Mouse (Mus musculus): ENCODE data around the gene Nbl1. TPM values are rescaled to one million over a fixed set of nuclear protein-coding genes. Genes with fewer than 3 reads are reported as not detected.

Gene Nbl1
- not detected for total RNA-seq (2023)

DNA sequence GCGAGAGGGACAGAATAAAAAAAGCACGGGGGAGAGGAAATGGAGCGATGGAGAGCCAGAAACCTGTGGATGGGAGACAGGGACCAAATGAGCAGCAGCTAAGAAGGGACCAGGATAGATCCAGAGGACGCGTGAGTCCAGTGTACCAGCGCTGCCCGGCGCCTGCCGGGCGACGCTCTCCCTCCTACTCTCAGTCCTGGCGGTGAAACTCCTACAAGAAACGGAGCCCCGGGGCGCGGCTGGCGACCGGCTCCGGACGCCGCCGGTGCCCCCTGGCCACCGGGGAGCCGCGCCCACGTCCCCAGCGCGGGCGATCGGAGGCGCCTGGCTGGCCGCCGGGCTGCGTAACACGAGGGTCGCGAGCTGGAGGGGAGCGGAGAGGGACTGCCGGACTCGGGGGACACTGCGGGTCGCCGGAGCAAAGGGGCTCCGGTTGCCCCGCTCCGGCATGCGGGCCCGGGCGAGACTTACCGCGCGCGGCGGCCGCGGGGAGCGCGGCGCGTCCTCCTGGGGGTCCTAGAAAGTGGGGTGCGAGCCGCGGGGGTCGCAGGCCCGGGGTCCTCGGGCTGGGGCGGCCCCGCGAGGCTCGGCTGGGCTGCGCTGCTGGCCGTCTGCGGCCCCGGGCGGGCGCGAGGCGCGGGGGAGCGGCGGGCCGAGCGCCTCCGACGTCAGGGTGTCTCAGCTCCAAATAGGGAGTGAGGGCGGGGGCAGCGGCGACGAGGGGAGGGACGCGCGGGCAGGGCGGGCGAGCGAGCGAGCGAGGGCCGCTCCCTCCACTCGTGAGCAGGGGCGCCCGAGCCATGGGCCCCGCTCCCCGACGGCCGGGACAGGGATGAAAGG, at the start of gene Nbl1:
TSS of gene Nbl1 (minus strand) at position 638 of the 840 bp plus-strand sequence.

DNA sequence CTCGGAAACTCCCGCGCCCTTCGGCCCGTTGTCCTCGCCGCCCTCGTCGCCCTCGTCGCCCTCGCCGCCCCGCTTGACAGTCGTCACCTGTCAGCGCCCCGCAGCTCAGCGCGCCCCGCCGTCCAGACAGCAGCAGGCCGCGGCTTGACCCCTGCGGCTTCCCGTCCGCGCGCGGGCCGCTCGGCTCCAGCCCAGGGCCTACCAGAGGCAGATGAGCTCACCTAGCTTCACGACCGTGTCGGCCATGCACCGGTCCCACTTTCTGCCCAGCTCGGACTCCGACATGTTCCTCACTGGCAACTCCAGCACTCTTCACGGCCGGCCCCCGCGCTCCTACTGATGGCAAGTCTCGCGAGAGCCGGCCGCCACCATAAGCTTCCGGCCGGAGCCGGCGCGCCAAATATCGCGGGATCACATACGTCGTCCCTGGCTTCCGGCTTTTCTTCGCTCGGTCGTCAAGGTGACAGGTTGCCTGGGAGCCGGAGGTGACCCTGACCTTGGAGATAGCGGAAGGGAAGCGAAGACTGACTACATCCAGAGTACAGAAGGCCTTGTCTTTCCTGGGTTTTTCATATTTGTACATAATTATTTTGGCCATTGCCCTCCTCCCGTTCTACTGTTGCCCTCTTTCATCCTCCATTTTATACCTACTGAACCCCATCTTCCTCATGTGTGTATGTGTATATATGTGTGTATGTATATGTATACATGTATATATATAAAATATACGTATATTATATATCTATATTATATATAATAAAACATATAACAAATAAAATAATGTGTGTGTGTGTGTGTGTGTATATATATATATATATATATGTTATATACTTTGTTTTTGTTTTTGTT, 38.1 kb upstream of the Nbl1 start, which contains the start of gene Minos1:
TSS of gene Minos1 (minus strand) at position 413 of the 849 bp plus-strand sequence.

DNA sequence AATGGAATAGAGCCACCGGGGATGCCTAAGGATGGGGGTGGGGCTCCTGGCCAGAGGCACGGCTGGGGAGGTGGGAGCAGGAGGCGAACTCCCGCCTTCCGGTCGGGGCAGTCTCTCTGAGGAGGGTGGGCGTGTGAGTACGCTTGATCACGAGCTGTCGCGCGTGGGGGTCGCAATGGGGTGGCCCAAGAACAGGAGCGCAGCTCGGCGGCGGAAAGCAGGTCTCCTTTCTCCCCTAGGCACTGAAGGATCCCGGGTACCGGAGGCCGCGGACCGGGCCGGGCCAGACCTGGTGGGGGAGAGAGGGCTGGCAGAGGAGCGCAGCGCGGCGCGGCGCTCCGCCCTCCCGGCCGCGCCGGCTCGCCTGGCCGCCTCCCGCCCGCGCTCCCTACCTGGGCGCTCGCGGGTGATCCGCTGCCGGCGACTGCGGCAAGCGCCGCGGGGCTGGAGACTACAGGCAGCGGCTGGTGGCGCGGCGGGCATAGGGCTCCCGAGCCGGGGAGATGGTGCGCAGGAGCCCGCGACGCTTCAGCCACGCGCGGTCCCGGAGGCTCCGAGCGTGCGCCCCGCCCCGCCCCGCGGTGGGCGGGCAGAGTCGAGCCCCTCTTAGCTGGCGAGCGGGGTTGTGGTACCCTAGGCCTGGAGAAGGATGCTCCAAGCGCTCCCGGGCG, 17.6 kb downstream of the Nbl1 start, which contains the start of gene Htr6:
TSS of gene Htr6 (minus strand) at position 530 of the 671 bp plus-strand sequence.

Other genes with a start within 250 kb of the Nbl1 start
- gene Pla2g5, start 229.5 kb downstream of the Nbl1 start, total RNA-seq (2023), result not detected
- not detected for gene Gm13030, start 219.0 kb downstream of the Nbl1 start, total RNA-seq (2023)
- gene Pla2g2e, start 215.1 kb downstream of the Nbl1 start, total RNA-seq (2023), result not detected
- gene Otud3, start 179.0 kb downstream of the Nbl1 start, total RNA-seq (2023), result 9.4 TPM
- not detected for gene Rnf186, start 125.9 kb downstream of the Nbl1 start, total RNA-seq (2023)
- 43.7 TPM for gene Tmco4, start 120.1 kb downstream of the Nbl1 start, total RNA-seq (2023)
- gene Htr6, start 17.4 kb downstream of the Nbl1 start, total RNA-seq (2023), result not detected
- 114 TPM for gene Minos1, start 38.1 kb upstream of the Nbl1 start, total RNA-seq (2023)
- 384 TPM for gene Capzb, start 99.9 kb upstream of the Nbl1 start, total RNA-seq (2023)
- 3.9 TPM for gene Pqlc2, start 217.7 kb upstream of the Nbl1 start, total RNA-seq (2023)
- 14.8 TPM for gene Akr7a5, start 217.8 kb upstream of the Nbl1 start, total RNA-seq (2023)

Data from CD8-positive naive resting alpha-beta T cell, adult 57 days (primary cell).